Mouse (Mus musculus) stomach, embryonic 16.5 days (tissue): ENCODE data around the gene Tmem185b. TPM values are rescaled to one million over a fixed set of nuclear protein-coding genes. Genes with fewer than 3 reads are reported as not detected.

ENCODE experiments used
- ATAC-seq: fragments of 200-750 bp; cut with Nextera tagmentation; 2 replicates; pipeline ENCODE4 v1.8.0; 2017; ENCODE audit warnings: moderate number of reproducible peaks, moderate TSS enrichment; ENCODE audit not compliant: insufficient read depth, low FRiP score
- H3K27ac ChIP-seq: fragments of 300-500 bp; sonication (generic); 2 replicates; pipeline ENCODE4 v1.5.1; 2014; ENCODE audit warnings: low read length
- H3K27me3 ChIP-seq: fragments of 300-500 bp; sonication (generic); 2 replicates; pipeline ENCODE4 v1.6.1; 2014; ENCODE audit warnings: low read length, control low read depth, mixed read lengths; ENCODE audit not compliant: control insufficient read depth, insufficient read depth
- H3K36me3 ChIP-seq: fragments of 300-500 bp; sonication (generic); 2 replicates; pipeline ENCODE4 v1.6.1; 2014; ENCODE audit warnings: low read length; ENCODE audit not compliant: control insufficient read depth, insufficient read depth
- H3K4me1 ChIP-seq: fragments of 300-500 bp; sonication (generic); 2 replicates; pipeline ENCODE4 v1.6.1; 2014; ENCODE audit warnings: low read length, control low read depth, mixed read lengths; ENCODE audit not compliant: control insufficient read depth, insufficient read depth
- H3K4me2 ChIP-seq: fragments of 300-500 bp; sonication (generic); 2 replicates; pipeline ENCODE4 v1.6.1; 2014; ENCODE audit warnings: low read depth, low read length, mixed read lengths
- H3K4me3 ChIP-seq: fragments of 300-500 bp; sonication (generic); replicated peaks from 2 replicates; pipeline ENCODE4 v1.5.1; 2014; ENCODE audit warnings: mild to moderate bottlenecking, low read length
- H3K9ac ChIP-seq: fragments of 300-500 bp; sonication (generic); 2 replicates; pipeline ENCODE4 v1.6.1; 2014; ENCODE audit warnings: low read length
- H3K9me3 ChIP-seq: fragments of 300-500 bp; sonication (generic); replicated peaks from 2 replicates; pipeline ENCODE4 v1.6.1; 2016; ENCODE audit warnings: low read length, control low read depth; ENCODE audit not compliant: control insufficient read depth
- WGBS: fragments of 180-500 bp; shearing (Covaris S2); extraction: QIAGEN DNeasy Blood & Tissue Kit; methylation state at CpG from one replicate; pipeline ENCODE4 v1.1.7; 2014; 5-methylcytosine and 5-hydroxymethylcytosine counted together
- polyA plus RNA-seq: library from polyadenylated mRNA; unstranded; fragments of >200 nt; fragmentation: Nextera tagmentation; extraction: Ambion mirVana; gene quantifications from 2 replicates; pipeline ENCODE4 v1.2.1, GENCODE M21; 2015

The Tmem185b gene
- polyA plus RNA-seq, 1 experiment from 2014 or later, result 21.7 TPM

- Histone ChIP-seq H3K4me2 (no peak overlapping the region), H3K9ac (no peak overlapping the region), H3K36me3 (0 out of 2 replicates have a peak, but pooled peaks cover 5% of the 10 kb centered on the region), H3K27ac (0 out of 2 replicates have a peak overlapping the region, but pooled peaks have one; percentile 25), H3K4me3 (no peak overlapping the region), H3K9me3 (0 out of 2 replicates have a peak, but pooled peaks cover 3% of the 10 kb centered on the region), H3K4me1 (peaks cover 18% of the 10 kb centered on the region), H3K27me3 (no peaks in the 10 kb centered on the region)
- no peak for ATAC-seq
- WGBS, result 86% methylated on average over 9 of the region's 9 CpGs
Measured at GRCm38 (mm10) chr1:119498536-119499231, 27.3 kb upstream of the Tmem185b start.

DNA sequence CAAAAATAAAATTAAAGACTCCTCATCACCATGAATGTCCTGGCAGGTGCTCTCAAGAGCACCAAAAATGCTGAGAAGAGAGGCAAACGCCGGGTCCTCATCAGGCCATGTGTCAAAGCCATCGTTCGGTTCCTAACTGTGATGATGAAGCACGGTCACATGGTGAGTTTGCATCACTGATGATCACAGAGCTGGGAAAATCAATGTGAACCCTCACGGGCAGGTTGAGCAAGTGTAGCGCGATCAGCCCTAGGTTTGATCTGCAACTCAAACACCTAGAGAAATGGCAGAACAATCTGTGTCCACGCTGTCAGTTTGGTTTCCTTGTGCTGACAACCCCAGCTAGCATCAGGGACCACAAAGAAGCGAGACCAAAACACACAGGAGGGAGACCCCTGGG is 26.5 kb upstream of the Tmem185b start:
- Histone ChIP-seq H3K4me1 (peaks cover 18% of the 10 kb centered on the region), H3K27ac (no peak overlapping the region), H3K36me3 (0 out of 2 replicates have a peak, but pooled peaks cover 5% of the 10 kb centered on the region), H3K4me2 (no peak overlapping the region), H3K4me3 (no peak overlapping the region), H3K9ac (no peak overlapping the region), H3K27me3 (no peaks in the 10 kb centered on the region), H3K9me3 (0 out of 2 replicates have a peak, but pooled peaks cover 3% of the 10 kb centered on the region)
- WGBS, result 88% methylated on average over 10 of the region's 10 CpGs
- ATAC-seq, result no peak

DNA sequence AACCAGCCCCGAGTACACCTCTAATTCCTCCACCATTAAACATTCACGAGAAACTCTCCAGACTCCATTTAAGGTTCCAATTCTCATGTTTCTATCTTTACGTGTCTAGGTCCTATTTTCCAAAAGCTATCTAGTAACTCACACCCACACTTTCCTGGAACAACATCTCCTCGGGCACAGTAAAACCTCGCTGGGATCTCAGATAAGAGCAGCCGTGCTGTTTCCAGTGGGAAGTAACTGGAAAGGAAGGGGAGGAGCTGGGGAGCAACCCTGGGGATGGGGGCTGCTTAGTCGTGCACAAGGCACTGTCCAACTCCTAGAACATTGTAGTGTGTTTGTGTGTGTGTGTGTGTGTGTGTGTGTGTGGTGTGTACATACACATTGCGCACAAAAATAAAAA is 24.1 kb upstream of the Tmem185b start:
- Histone ChIP-seq H3K27ac (no peak overlapping the region), H3K36me3 (0 out of 2 replicates have a peak, but pooled peaks cover 5% of the 10 kb centered on the region), H3K9ac (no peak overlapping the region), H3K4me1 (peaks cover 25% of the 10 kb centered on the region), H3K4me2 (no peak overlapping the region), H3K4me3 (no peak overlapping the region), H3K9me3 (0 out of 2 replicates have a peak, but pooled peaks cover 3% of the 10 kb centered on the region), H3K27me3 (no peaks in the 10 kb centered on the region)
- ATAC-seq, result no peak
- WGBS, result 68% methylated on average over 8 of the region's 8 CpGs

- H3K9ac ChIP-seq, result peak overlapping the region; percentile 86
- ATAC-seq, result no peak
- H3K4me3 ChIP-seq, result peak overlapping the region; percentile 70
- 0 out of 2 replicates have a peak, but pooled peaks cover 3% of the 10 kb centered on the region for H3K9me3 ChIP-seq
- H3K27ac ChIP-seq, result no peak overlapping the region
- no peaks in the 10 kb centered on the region for H3K27me3 ChIP-seq
- 0 out of 2 replicates have a peak, but pooled peaks cover 5% of the 10 kb centered on the region for H3K36me3 ChIP-seq
- peak overlapping the region; percentile 80 for H3K4me2 ChIP-seq
- WGBS, result 88% methylated on average over 11 of the region's 11 CpGs
- H3K4me1 ChIP-seq, result peaks cover 20% of the 10 kb centered on the region
Measured at GRCm38 (mm10) chr1:119502729-119503128, 23.2 kb upstream of the Tmem185b start.

DNA sequence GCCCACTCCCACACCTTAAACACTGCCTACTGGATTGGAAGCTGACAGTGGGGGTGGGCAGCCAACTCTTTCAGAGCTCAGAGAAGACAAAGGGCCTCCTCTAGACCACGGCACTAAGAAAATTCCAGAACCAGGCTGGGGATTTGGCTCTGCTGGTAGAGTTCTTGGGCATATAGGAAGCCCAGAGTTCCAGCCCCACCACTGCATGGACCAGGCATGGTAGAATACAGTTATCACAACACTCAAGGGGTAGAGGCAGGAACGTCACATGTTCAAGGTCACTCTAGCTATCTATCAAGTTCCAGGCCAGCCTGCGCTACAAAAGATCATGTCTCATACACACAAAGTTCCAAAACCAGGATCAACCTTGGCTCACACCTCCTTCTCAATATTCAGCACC is 22.8 kb upstream of the Tmem185b start:
- no peak overlapping the region for H3K27ac ChIP-seq

DNA sequence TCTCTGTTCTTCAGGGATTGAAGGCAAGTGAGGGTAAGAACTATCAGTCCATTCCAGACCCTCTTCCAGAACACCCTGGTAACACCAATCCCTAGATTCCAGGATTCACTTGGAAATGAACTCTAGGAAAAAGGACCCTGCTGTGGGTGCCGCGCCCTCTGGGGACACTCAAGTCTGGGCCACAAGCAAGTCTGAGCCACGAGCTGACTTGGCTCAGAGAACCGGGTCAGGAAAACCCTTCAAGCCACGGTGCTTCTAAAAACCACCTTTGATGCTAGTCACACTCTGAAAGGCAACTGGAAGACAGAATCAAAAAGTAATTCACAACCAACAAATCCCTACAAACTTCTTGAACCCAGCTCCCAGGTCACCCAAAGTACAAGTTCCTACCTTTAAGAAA is 22.2 kb upstream of the Tmem185b start:
- peak overlapping the region; percentile 83 for H3K27ac ChIP-seq
- peaks cover 20% of the 10 kb centered on the region for H3K4me1 ChIP-seq
- WGBS, result 3% methylated on average over 5 of the region's 5 CpGs

More for the DNA sequence above, 22.8 kb upstream of the Tmem185b start:
- H3K4me1 ChIP-seq, result peaks cover 20% of the 10 kb centered on the region
- no peaks in the 10 kb centered on the region for H3K27me3 ChIP-seq
- H3K9me3 ChIP-seq, result 0 out of 2 replicates have a peak, but pooled peaks cover 3% of the 10 kb centered on the region
- no peak for ATAC-seq
- WGBS, result 65% methylated on average over 3 of the region's 3 CpGs
- H3K4me3 ChIP-seq, result peak overlapping the region; percentile 70
- peak overlapping the region; percentile 80 for H3K4me2 ChIP-seq
- 0 out of 2 replicates have a peak, but pooled peaks cover 5% of the 10 kb centered on the region for H3K36me3 ChIP-seq
- peak overlapping the region; percentile 86 for H3K9ac ChIP-seq

GRCm38 (mm10) chr1:119504260-119505062 is 21.5 kb upstream of the Tmem185b start, which contains the start of gene Ralb:
Gene Ralb, minus strand, starts transcription at chr1:119504794.
- H3K4me1 ChIP-seq, result peaks cover 20% of the 10 kb centered on the region

More for the DNA sequence above, 22.2 kb upstream of the Tmem185b start:
- Histone ChIP-seq H3K9ac (peak overlapping the region; percentile 86), H3K4me3 (peak overlapping the region; percentile 70), H3K9me3 (0 out of 2 replicates have a peak, but pooled peaks cover 3% of the 10 kb centered on the region), H3K27me3 (no peaks in the 10 kb centered on the region), H3K36me3 (0 out of 2 replicates have a peak, but pooled peaks cover 5% of the 10 kb centered on the region), H3K4me2 (peak overlapping the region; percentile 80)
- ATAC-seq, result no peak

DNA sequence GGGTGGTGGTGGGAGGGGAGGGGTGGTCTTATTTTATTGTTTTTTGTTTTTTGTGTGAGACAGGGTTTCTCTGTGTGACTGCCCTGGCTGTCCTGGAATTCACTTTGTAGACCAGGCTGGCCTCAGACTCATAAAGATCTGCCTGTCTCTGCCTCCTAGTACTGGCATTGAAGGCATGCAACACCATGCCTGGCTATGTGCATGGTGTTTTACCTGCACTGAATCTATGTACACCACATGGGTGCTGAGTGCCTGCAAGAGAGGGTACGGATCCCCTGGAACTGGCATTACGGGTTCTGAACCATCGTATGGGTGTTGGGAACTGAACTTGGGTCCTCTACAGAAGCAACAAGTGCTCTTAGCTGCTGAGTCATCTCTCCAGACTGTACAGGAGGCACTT is 20.0 kb upstream of the Tmem185b start:
- Histone ChIP-seq H3K4me1 (peaks cover 20% of the 10 kb centered on the region), H3K4me3 (no peak overlapping the region), H3K4me2 (no peak overlapping the region), H3K27ac (no peak overlapping the region), H3K27me3 (no peaks in the 10 kb centered on the region), H3K9me3 (no peaks in the 10 kb centered on the region), H3K9ac (no peak overlapping the region), H3K36me3 (0 out of 2 replicates have a peak, but pooled peaks cover 1% of the 10 kb centered on the region)
- WGBS, result 84% methylated on average over 3 of the region's 3 CpGs
- ATAC-seq, result no peak

More at GRCm38 (mm10) chr1:119504260-119505062, 21.5 kb upstream of the Tmem185b start, which contains the start of gene Ralb:
- H3K27me3 ChIP-seq, result no peaks in the 10 kb centered on the region
- ATAC-seq, result peak; percentile 98
- 0 out of 2 replicates have a peak, but pooled peaks cover 3% of the 10 kb centered on the region for H3K9me3 ChIP-seq
- under 1% methylated on average over 57 of the region's 57 CpGs for WGBS
- H3K4me2 ChIP-seq, result peak within 1 kb of the TSS; percentile 82
- peak within 1 kb of the TSS; percentile 86 for H3K9ac ChIP-seq
- H3K36me3 ChIP-seq, result 0 out of 2 replicates have a peak, but pooled peaks cover 5% of the 10 kb centered on the region
- H3K27ac ChIP-seq, result peak within 1 kb of the TSS; percentile 83
- peak within 1 kb of the TSS; percentile 70 for H3K4me3 ChIP-seq
